Mouse (Mus musculus) small intestine, adult 2 months (tissue): Measurements from ENCODE around the gene Lipc.

Experiments used
- CTCF ChIP-seq: fragments of 200-500 bp; IDR thresholded peaks from 2 replicates; pipeline ENCODE4 v1.5.1; 2012; ENCODE audit warnings: low read depth, mild to moderate bottlenecking, control low read depth, inconsistent platforms, low read length, moderate library complexity, mixed read lengths; ENCODE audit not compliant: insufficient replicate concordance, insufficient read length; ENCODE audit errors: extremely low read depth
- POLR2A ChIP-seq: fragments of 200-500 bp; IDR thresholded peaks from 2 replicates; pipeline ENCODE4 v1.6.1; 2012; ENCODE audit warnings: low read depth, mild to moderate bottlenecking, control low read depth, inconsistent platforms, low read length, moderate library complexity

DNA sequence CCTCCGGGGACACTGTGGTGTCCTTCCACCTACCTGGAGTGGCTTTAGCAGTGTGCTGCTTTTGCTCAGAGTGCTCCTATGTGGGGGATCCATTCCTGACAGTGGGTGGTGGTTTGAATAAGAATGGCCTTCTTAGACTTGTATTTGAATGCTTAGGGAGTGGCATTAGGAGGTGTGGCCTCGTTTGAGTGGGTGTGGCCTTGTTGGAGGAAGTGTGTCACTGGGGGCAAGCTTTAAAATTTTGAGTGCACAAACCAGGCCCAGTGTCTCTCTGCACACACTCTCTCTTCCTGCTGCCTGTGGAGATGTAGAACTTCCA lies 156.6 kb downstream of the Lipc start:
- no peak for TF ChIP-seq CTCF
- TF ChIP-seq POLR2A = no peak
